Mouse (Mus musculus): ENCODE measurements around the gene C87436.
A peak's percentile ranks its signal among the peaks of the same experiment; 100 is the strongest.
"Not testable (repeated sequence)": the region's sequence is repeated elsewhere in the genome, so short reads cannot be mapped to it uniquely, and the experiment has no call there.

Gene C87436

GRCm38 (mm10) chr6:86485943-86486640, 47.9 kb downstream of the C87436 start:
- peak; percentile 67 to 75 for DNase-seq

- peak; percentile 80 to 87 for DNase-seq
These were observed 49.4 kb downstream of the C87436 start for GRCm38 (mm10) chr6:86487358-86488148.

GRCm38 (mm10) chr6:86488149-86488485, 49.9 kb downstream of the C87436 start:
- DNase-seq = peak in 1 of 2 experiments; percentile 57

GRCm38 (mm10) chr6:86489945-86490344, 51.8 kb downstream of the C87436 start:
- no peak for DNase-seq

GRCm38 (mm10) chr6:86490413-86490812, 52.2 kb downstream of the C87436 start:
- not testable (repeated sequence) for DNase-seq

- peak in 1 of 2 experiments; percentile 58 for DNase-seq
These were observed 55.5 kb downstream of the C87436 start for GRCm38 (mm10) chr6:86493469-86494263.

- no peak for DNase-seq
These were observed 56.6 kb downstream of the C87436 start for GRCm38 (mm10) chr6:86494767-86495166.

GRCm38 (mm10) chr6:86495661-86496060, 57.5 kb downstream of the C87436 start:
- DNase-seq = no peak

GRCm38 (mm10) chr6:86496127-86496526, 58.0 kb downstream of the C87436 start:
- DNase-seq = peak in 1 of 2 experiments; percentile 57

GRCm38 (mm10) chr6:86496585-86496984, 58.4 kb downstream of the C87436 start:
- no peak for DNase-seq

GRCm38 (mm10) chr6:86497071-86497815, 59.1 kb downstream of the C87436 start:
- peak; percentile 51 to 75 for DNase-seq

- DNase-seq = no peak
These were observed 60.0 kb downstream of the C87436 start for GRCm38 (mm10) chr6:86497942-86498732.

- DNase-seq = no peak
These were observed 61.5 kb downstream of the C87436 start for GRCm38 (mm10) chr6:86499571-86500109.

- no peak for DNase-seq
These were observed 65.3 kb downstream of the C87436 start for GRCm38 (mm10) chr6:86503513-86503912.

- DNase-seq = peak; percentile 52 to 63
These were observed 67.5 kb downstream of the C87436 start for GRCm38 (mm10) chr6:86505671-86506070.

- DNase-seq = no peak
These were observed 68.1 kb downstream of the C87436 start for GRCm38 (mm10) chr6:86506309-86506708.

GRCm38 (mm10) chr6:86507116-86507515, 68.9 kb downstream of the C87436 start:
- no peak for DNase-seq

GRCm38 (mm10) chr6:86508736-86509135, 70.6 kb downstream of the C87436 start:
- no peak for DNase-seq

GRCm38 (mm10) chr6:86509194-86509865, 71.2 kb downstream of the C87436 start:
- DNase-seq = no peak

- no peak for DNase-seq
These were observed 71.7 kb downstream of the C87436 start for GRCm38 (mm10) chr6:86509866-86510200.

GRCm38 (mm10) chr6:86510979-86511378, 72.8 kb downstream of the C87436 start:
- DNase-seq = peak in 1 of 2 experiments; percentile 32
